Comparison of ENCODE assay signal across 8 mouse cellular contexts in the genomic region with DNA sequence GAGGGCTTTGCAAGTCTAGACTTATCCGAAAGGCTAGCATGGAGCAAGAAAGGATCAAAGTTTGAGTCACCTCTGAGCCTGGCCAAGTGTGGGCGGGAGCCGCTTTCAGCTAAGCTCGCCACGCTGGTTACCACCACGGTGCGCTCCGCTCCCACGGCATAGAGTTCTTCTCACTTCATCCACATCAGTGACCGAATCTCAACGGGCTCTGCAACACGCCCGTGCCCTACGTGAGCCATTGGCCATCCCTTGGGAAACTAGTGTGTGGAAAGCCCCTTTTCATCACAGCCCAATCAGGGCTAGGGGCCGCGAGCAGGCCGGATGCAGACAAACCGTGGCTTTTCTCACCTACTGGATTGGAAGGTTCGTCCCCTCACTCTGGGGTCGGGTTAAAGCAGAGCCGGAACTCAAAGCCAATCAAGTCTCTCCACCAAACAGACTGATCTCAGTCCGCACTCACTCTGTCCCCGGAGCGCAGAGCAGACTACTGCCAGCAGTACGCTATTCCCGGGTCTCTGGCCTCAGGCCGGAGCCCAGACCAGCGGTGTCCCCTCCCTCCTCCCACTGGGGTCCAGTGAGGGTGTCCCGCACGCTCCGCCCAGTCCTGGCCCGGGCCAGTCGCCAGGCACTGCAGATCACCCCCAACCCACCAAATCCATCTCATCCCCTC. TPM values are rescaled to one million over a fixed set of nuclear protein-coding genes. Genes with fewer than 3 reads are reported as not detected.
DNase-seq lines count a peak whose midpoint lies in the region; ATAC-seq and TF ChIP-seq lines count a peak whose summit lies in the region.

No protein-coding gene starts in this region.

- no peak for TF ChIP-seq CTCF in layer of hippocampus, adult 2 months (conservative IDR thresholded peaks at IDR 0.05)
- TF ChIP-seq CTCF in forebrain, postnatal 0 days (IDR thresholded peaks at IDR 0.05; ENCODE audit: low read depth) = no peak

- peak overlapping the region; percentile 91 for H3K4me2 ChIP-seq in forebrain, postnatal 0 days (ENCODE audit: low read depth)
- peak overlapping the region; percentile 95 for H3K4me2 ChIP-seq in hindbrain, embryonic 12.5 days (replicated peaks)

- H3K27me3 ChIP-seq in forebrain, postnatal 0 days (ENCODE audit: insufficient read depth, low read length) = no peaks in the 10 kb centered on the region
- H3K27me3 ChIP-seq in hindbrain, embryonic 12.5 days = no peaks in the 10 kb centered on the region

- H3K9ac ChIP-seq in forebrain, postnatal 0 days = peak overlapping the region; percentile 89
- peak overlapping the region; percentile 77 for H3K9ac ChIP-seq in hindbrain, embryonic 12.5 days

- DNase-seq in layer of hippocampus, adult 2 months (ENCODE audit: low spot score in 2 of 2) = no peak
- no peak for DNase-seq in layer of hippocampus, adult 9-10 months (ENCODE audit: low spot score)
- DNase-seq in cerebellum, adult 8-10 months = peak; percentile 13
- peak; percentile 66 for DNase-seq in forebrain, postnatal 0 days
- DNase-seq in liver = peak; percentile 52
- peak; percentile 87 for DNase-seq in neural tube, embryonic 10.5 days (ENCODE audit: extremely low spot score, low spot score)
- no peak for DNase-seq in layer of hippocampus, adult 9-11 months

- peaks cover 7% of the 10 kb centered on the region; the same call in 1 of the 2 replicates for H3K4me1 ChIP-seq in forebrain, postnatal 0 days (ENCODE audit: insufficient read depth)
- peaks cover 47% of the 10 kb centered on the region for H3K4me1 ChIP-seq in hindbrain, embryonic 12.5 days

- no peaks in the 10 kb centered on the region for H3K36me3 ChIP-seq in forebrain, postnatal 0 days (ENCODE audit: insufficient read depth)
- H3K36me3 ChIP-seq in hindbrain, embryonic 12.5 days = no peaks in the 10 kb centered on the region

- H3K4me3 ChIP-seq in layer of hippocampus, adult 2 months = peak overlapping the region; percentile 73
- peak overlapping the region; percentile 81 for H3K4me3 ChIP-seq in forebrain, postnatal 0 days (ENCODE audit: low read depth, low read length)
- H3K4me3 ChIP-seq in hindbrain, embryonic 12.5 days = peak overlapping the region; percentile 62

- ATAC-seq in forebrain, postnatal 0 days = peak; percentile 34
- ATAC-seq in hindbrain, embryonic 12.5 days (ENCODE audit: low FRiP score) = peak; percentile 63

- no peaks in the 10 kb centered on the region for H3K9me3 ChIP-seq in forebrain, postnatal 0 days (ENCODE audit: low read length)
- H3K9me3 ChIP-seq in hindbrain, embryonic 12.5 days (replicated peaks) = no peaks in the 10 kb centered on the region

- peak overlapping the region; percentile 54; the same call in 1 of the 2 replicates for H3K27ac ChIP-seq in layer of hippocampus, adult 2 months
- H3K27ac ChIP-seq in forebrain, postnatal 0 days (ENCODE audit: low read depth, low read length) = peak overlapping the region; percentile 85
- peak overlapping the region; percentile 70 for H3K27ac ChIP-seq in hindbrain, embryonic 12.5 days

- 1% methylated on average over 33 of the region's 33 CpGs for WGBS in forebrain, postnatal 0 days
- under 1% methylated on average over 33 of the region's 33 CpGs for WGBS in hindbrain, embryonic 12.5 days

RNA-seq across cellular contexts. Expression of a gene that starts 1.0 kb away (rescaled TPM):
- total RNA-seq in layer of hippocampus, adult 2 months (2021) = 1 to 10 TPM; 1.7 to 2.0 TPM
- total RNA-seq in forebrain, postnatal 0 days (2014; rRNA removed) = 20.2 and 24.8 TPM in 2 replicates
- polyA plus RNA-seq in forebrain, postnatal 0 days (2015; fragmentation: Nextera tagmentation; extraction: Ambion mirVana) = 5.4 and 6.2 TPM in 2 replicates
- polyA plus RNA-seq in hindbrain, embryonic 12.5 days (2016; fragmentation: Nextera tagmentation; extraction: Ambion mirVana) = 9.0 and 10.3 TPM in 2 replicates

RNA-seq across cellular contexts. Expression of a gene that starts 39.1 kb away (rescaled TPM):
- 10 to 100 TPM; 24.4 to 26.6 TPM for total RNA-seq in layer of hippocampus, adult 2 months (2021)
- 12.1 TPM in 2 replicates for total RNA-seq in forebrain, postnatal 0 days (2014; rRNA removed)
- 7.9 and 14.1 TPM in 2 replicates for polyA plus RNA-seq in forebrain, postnatal 0 days (2015; fragmentation: Nextera tagmentation; extraction: Ambion mirVana)
- polyA plus RNA-seq in hindbrain, embryonic 12.5 days (2016; fragmentation: Nextera tagmentation; extraction: Ambion mirVana) = 14.9 and 15.8 TPM in 2 replicates

Comparison
In these comparisons a context has a peak if more than half of its experiments do, and no peak if none do; other contexts are left out.
1. DNase-seq: peak in cerebellum, adult 8-10 months (single experiment), forebrain, postnatal 0 days (single experiment), liver (single experiment) and neural tube, embryonic 10.5 days (single experiment); none in layer of hippocampus, adult 2 months (0 of 2), layer of hippocampus, adult 9-10 months (single experiment) and layer of hippocampus, adult 9-11 months (single experiment).
2. Peak in every context shown above with its lines, with median percentiles within 50 percentile points of each other: H3K27ac ChIP-seq and H3K4me3 ChIP-seq.